Mouse (Mus musculus) layer of hippocampus, adult 2 months (tissue): ENCODE results near the gene Mbd4. TPM values are rescaled to one million over a fixed set of nuclear protein-coding genes. Genes with fewer than 3 reads are reported as not detected.

Experiments used
- DNase-seq, 2 experiments: peaks; one replicate each; pipeline ENCODE4 v3.0.0; 2022; ENCODE audit warnings: low spot score in 2 of 2
- H3K27ac ChIP-seq: fragments of 200-600 bp; 2 replicates; pipeline ENCODE4 v1.8.1; 2022
- H3K4me3 ChIP-seq: fragments of 200-600 bp; 2 replicates; pipeline ENCODE4 v1.8.1; 2022; ENCODE audit warnings: mild to moderate bottlenecking
- CTCF ChIP-seq: fragments of 200-600 bp; conservative IDR thresholded peaks from 2 replicates; pipeline ENCODE4 v1.8.1; 2022; ENCODE audit warnings: antibody characterized with exemption, mild to moderate bottlenecking, moderate library complexity
- total RNA-seq, 2 experiments: library from RNA; stranded (reverse); gene quantifications; 2 replicates each; pipeline ENCODE4 v1.2.3; 2021

Gene Mbd4
- total RNA-seq, 2 experiments from 2014 or later = 6.3 to 6.8 TPM

- no peak for TF ChIP-seq CTCF
- DNase-seq = no peak
- Histone ChIP-seq H3K4me3 (no peak overlapping the region), H3K27ac (no peak overlapping the region)
Measured at GRCm38 (mm10) chr6:115791016-115791415, 62.2 kb downstream of the Mbd4 start.

Other genes with a start within 250 kb of the Mbd4 start
- gene Raf1, start 176.7 kb downstream of the Mbd4 start, total RNA-seq = 10 to 100 TPM; 81.8 to 98.6 TPM
- gene Tmem40, start 91.0 kb downstream of the Mbd4 start, total RNA-seq = under 1 TPM; 0.42 to 0.44 TPM
- gene Cand2, start 78.8 kb downstream of the Mbd4 start, total RNA-seq = 1 to 10 TPM; 3.2 to 4.0 TPM
- gene Rpl32, start 44.6 kb downstream of the Mbd4 start, total RNA-seq = 100 to 1,000 TPM; 488 to 493 TPM
- gene Efcab12, start 15.0 kb downstream of the Mbd4 start, total RNA-seq = 1 to 10 TPM; 3.9 to 4.5 TPM
- 10 to 100 TPM; 30.3 TPM for gene Ift122, start 99 bp upstream of the Mbd4 start, total RNA-seq
- 1 to 10 TPM in 1 of 2 experiments, under 1 TPM in 1; 0.49 to 1.1 TPM for gene Rho, start 78.4 kb upstream of the Mbd4 start, total RNA-seq
- not detected for gene H1foo, start 91.6 kb upstream of the Mbd4 start, total RNA-seq
- gene Plxnd1, start 141.6 kb upstream of the Mbd4 start, total RNA-seq = 10 to 100 TPM; 16.6 to 24.4 TPM